Mouse (Mus musculus): Measurements from ENCODE around the gene Steap2. TPM values are rescaled to one million over a fixed set of nuclear protein-coding genes. Genes with fewer than 3 reads are reported as not detected.

The Steap2 gene
- polyA plus RNA-seq (2012) = not detected in 2 replicates

GRCm38 (mm10) chr5:5693956-5694653 is at the start of gene Steap2:
TSS of gene Steap2 (minus strand) at chr5:5694578.

GRCm38 (mm10) chr5:5663655-5664370 is 30.6 kb downstream of the Steap2 start, which contains the start of gene Cfap69:
TSS of gene Cfap69 (minus strand) at chr5:5664239.

Other genes with a start within 250 kb of the Steap2 start
- gene 1700015F17Rik, start 215.4 kb downstream of the Steap2 start, polyA plus RNA-seq (2012) = not detected in 2 replicates
- gene Cldn12, start 179.6 kb downstream of the Steap2 start, polyA plus RNA-seq (2012) = 2.7 and 9.3 TPM in 2 replicates
- gene Gtpbp10, start 135.0 kb downstream of the Steap2 start, polyA plus RNA-seq (2012) = 0.45 and 0.57 TPM in 2 replicates
- gene Gm8773, start 120.8 kb downstream of the Steap2 start, polyA plus RNA-seq (2012) = 0.12 TPM in 1 of 2 replicates, not detected in the other
- 0.06 TPM in 1 of 2 replicates, not detected in the other for gene Cfap69, start 30.3 kb downstream of the Steap2 start, polyA plus RNA-seq (2012)
- gene Steap1, start 54.7 kb upstream of the Steap2 start, polyA plus RNA-seq (2012) = not detected in 2 replicates

All from megakaryocyte-erythroid progenitor cell, adult 5 weeks (primary cell).